Mouse (Mus musculus): ENCODE measurements around the gene Fbxl15.

The Fbxl15 gene

DNA sequence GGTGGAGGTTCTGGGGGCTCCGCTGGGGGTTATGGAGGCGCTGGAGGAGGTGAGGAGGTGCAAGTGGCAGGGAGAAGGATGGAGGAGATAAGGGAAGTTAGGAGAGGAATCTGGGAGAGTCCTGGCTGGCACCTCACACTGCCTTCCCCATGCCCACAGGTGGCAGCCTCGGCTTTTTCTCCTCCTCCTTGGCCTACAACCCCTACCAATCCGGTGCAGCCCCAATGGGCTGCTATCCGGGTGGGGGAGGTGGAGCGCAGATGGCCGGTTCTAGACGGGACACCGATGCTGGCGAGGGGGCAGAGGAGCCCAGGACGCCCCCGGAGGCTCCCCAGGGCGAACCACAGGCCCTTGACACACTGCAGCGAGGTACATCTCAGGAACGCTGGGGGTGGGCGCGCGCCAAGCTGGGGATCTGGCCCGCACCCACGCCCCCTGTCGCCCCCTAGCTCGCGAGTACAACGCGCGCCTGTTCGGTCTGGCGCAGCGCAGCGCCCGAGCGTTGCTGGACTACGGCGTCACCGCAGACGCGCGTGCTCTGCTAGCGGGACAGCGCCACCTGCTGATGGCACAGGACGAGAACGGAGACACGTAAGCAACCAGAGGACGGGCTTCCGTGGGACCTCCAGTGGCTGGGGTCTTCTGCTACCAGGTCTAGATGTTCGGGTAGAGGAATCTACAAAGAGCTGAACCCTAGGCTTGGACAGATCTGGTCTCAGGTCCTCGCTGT is 19.1 kb upstream of the Fbxl15 start:
- peak; percentile 93 for DNase-seq (ENCODE audit: low read depth, low spot score)

DNA sequence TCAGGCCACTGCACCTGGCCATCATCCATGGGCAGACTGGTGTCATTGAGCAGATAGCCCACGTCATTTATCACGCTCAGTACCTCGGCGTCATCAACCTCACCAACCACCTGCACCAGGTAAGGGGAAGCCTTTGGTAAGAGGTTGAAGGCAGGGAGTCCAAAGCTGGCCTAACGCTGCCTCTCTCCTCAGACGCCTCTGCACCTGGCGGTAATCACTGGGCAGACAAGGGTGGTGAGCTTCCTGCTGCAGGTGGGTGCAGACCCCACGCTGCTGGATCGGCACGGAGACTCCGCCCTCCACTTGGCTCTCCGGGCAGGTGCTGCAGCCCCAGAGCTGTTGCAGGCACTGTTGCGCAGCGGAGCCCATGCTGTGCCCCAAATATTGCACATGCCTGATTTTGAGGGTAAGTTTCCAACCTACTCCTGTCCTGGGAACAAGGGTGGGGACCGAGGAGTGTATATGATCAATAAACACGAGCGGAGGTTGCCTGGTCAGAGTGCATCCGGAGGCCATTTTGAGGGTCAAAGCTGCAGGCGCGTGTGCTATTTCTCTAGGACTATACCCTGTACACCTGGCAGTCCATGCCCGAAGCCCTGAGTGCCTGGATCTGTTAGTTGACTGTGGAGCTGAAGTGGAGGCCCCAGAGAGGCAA is 18.2 kb upstream of the Fbxl15 start:
- no peak for DNase-seq (ENCODE audit: low read depth, low spot score)

DNA sequence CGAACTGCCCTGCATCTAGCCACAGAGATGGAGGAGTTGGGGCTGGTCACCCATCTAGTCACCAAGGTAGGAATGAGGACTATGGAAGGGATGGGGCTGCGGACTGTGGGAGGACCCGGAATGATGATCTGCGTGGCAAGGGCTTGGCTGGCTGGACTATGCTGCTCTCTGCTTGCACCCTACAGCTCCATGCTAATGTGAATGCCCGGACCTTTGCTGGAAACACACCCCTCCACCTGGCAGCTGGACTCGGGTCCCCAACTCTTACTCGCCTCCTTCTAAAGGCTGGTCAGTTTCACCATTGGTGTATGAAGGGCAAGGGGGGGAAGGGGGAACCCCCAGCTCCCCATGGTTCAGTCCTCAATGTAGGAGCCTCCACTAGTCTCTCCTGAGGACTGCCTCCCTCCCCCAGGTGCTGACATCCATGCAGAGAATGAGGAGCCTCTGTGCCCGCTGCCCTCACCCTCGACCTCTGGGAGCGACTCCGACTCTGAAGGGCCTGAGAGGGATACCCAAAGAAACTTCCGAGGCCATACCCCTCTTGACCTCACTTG is 17.6 kb upstream of the Fbxl15 start:
- DNase-seq (ENCODE audit: low read depth, low spot score): no peak

DNA sequence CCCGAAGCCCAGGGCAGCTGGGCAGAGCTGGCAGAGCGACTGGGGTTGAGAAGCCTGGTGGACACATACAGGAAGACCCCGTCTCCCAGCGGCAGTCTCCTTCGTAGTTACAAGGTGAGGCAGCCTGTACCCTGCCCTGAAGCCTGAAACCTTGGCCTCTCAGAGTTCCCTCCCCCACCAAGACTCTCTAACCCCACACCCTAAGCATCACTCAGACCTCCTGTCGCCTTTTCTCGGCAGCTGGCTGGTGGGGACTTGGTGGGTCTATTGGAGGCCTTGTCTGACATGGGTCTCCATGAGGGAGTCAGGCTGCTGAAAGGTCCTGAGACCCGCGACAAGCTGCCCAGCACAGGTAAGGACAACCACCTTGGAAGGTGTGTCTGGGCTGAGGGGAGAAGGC is 16.6 kb upstream of the Fbxl15 start:
- DNase-seq (ENCODE audit: low read depth, low spot score): no peak

DNA sequence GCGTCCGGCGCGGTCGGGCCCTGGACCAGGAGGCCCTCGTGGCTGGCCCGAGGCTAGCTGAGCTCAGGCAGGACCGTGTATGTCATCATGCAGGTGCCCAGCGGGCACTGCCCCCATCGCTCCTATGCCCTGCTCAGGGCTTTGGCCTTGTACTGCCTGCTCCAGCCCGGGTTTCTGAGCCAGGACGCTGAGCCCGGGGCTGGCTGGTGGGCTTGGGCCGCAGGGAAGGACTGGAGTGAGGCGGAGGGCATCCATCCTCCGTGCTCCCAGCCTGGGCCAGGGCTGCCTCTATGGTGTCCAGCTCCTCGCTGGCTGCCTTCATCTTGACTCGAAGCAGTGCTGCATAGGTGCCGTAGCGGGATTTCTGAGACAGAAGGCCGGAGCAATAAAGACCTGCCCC is 15.4 kb upstream of the Fbxl15 start:
- DNase-seq (ENCODE audit: low read depth, low spot score): no peak

DNA sequence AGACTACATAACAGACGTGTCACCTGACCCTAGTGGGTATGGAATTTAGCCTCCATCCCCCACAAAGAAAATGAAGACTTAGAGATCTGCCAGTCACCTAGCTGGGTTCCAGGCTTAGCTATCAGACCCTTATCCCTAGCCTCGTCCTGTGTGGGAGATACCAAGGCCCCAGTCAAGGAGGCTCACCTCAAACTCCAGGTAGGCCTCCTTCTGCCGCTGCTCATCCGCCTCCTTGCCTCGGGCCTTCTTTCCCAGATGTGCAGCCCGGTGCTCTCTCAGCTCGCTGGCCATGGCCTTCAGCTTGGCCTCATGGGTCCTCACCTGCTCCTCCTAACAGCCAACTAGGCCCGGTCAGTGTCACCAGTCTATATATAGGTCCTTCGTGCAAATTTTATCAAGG is 14.9 kb upstream of the Fbxl15 start:
- no peak for DNase-seq (ENCODE audit: low read depth, low spot score)

DNA sequence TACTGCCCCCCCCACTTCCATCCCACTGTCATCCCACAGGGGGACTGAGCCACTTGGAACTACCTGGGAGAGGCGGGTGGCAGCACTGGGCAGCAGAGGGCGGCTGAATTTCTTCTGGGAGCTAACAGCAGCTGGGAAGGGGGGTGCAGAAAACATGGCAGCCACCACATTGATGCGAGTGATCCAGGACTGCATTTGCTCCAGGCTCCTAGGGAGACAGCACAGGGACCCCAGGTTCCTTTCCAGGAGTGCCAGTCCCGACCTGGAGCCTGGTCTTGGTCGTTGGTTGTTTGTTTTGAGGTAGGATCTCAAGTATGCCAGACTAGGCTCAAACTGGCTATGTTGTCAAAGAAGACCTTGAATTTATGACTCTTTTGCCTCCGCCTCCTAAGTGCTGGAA is 14.4 kb upstream of the Fbxl15 start:
- no peak for DNase-seq (ENCODE audit: low read depth, low spot score)

DNA sequence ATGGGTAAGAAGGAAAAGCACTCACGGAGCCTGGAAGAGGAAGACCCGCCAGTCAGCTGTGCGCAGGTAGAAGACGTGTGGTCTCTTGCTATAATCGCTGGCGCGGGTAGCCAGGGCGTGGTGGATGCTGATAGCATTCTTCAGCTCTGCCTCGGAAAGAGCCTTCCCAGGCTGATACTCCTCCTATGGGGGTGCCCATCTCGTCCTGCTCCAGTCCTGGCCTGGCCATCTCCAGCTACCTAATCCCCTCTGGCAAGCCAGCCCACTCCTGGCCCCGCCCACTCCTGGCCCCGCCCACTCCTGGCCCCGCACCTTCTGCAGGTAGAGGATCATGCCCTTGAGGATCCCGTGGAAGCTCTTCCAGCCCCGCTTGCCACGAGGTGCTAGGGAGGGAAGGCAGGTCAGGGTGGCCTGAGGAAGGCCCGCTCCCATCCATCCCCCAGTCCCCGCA is 13.8 kb upstream of the Fbxl15 start:
- no peak for DNase-seq (ENCODE audit: low read depth, low spot score)

DNA sequence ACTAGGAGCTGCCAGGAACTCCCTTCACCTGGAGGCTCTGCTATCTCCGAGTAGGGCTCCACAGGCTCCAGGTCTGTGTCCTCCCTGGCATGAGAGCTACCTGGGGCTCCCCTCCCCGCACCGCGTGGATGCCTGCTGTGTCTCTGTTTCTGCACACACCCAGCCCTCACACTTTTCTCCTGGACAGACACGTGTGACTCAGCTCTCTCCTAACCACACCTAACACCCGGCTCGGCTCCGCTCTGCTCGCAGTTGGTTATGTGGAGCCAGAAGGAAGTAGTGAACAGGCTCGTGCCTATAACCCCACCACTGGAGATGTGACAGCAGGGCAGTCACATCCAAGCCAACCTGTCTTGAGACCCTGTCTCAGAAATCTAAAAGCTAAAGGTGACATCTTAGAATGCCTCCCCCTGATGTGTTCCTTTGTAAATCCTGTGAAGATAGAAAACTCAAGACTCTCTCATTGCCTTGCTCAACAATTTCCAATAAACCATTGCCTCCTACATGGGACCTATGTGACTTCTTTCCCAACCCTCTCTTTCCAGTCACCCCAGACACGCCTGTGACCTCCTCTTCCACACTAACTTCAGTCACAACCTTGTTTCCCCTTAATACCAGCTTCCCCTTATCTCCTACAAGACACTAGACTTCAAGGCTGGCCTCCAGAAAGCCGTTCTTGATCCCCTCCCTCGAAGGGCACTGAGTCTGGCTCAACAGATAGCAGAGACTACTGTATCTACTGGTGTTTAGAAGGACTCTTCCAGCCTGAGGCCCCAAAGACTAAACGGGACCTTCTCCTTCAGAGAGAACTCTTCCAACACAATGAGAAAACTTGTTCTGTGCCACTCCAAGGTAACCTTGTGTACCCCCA is 12.9 kb upstream of the Fbxl15 start:
- DNase-seq (ENCODE audit: low read depth, low spot score): no peak

DNA sequence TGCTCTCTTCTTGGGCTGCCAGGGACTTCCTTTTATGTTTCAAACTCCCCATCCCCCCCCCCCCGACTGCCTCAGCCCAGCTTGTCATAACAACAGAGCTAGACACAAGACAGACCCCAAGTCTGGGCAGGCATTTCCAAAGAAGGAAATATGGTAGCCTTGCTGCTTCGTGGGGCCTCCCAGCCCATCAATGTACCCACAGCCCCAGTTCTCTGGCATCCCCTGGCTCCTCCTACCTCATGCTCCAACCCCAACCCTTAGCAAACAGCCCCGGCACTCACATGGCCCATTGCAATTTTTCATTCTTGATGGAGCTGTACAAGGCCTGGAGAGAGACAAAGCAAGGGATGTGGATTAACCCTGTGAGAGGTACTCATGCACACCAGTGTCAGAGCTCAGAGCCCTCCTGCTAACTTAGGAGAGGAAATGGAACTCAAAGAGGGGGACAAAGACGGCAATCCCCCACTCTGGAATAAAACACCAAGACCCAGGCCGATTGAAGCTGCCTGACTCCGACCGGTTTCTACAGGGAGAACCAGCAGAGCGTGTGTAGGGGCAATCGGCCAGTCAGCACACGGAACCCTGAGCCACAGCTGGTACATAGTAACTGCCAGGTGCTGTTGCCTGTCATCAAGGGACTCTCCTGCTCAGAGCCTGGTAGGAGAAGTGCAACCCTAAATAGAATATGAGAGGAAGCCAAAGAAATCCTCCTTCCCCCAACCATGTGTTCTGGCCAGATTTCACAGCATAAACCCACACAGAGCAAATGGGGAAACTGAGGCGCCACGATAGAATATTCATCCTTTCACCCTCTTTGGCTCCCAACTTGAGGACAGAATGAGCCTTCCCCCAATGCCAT is 12.0 kb upstream of the Fbxl15 start:
- DNase-seq (ENCODE audit: low read depth, low spot score): no peak

DNA sequence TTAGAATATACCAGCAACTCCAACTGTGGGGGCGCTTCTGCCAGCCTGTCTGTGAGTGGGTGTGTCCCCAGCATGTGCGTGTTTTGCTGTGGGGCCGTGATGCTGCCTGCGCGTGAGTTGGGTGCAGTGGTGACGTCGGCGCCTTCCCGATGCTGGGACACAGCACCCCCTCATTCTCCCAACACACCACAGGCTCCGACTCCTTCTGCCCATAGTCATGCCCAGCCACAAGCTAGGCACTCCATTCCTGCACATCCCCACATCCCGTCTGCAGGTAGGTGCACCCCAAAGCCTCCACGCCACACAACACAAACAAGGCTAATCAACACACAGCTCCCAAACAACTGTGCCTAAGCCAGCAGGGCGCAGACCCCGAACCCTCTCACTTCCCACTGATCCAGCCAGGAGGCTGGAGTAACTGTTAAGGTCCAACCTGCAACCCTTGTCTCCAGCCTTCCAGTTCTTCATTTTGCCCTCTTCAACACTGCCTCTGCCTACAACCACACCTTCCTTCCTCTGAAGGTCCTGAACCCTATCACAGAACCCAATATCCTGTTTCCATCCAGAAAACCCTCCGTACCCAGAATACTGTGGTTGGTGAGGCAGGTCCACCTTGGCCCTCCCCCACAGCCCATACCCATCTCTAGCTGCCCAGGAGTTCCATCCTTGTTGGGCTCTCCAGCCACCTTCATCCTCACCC is 11.0 kb upstream of the Fbxl15 start:
- no peak for DNase-seq (ENCODE audit: low read depth, low spot score)

DNA sequence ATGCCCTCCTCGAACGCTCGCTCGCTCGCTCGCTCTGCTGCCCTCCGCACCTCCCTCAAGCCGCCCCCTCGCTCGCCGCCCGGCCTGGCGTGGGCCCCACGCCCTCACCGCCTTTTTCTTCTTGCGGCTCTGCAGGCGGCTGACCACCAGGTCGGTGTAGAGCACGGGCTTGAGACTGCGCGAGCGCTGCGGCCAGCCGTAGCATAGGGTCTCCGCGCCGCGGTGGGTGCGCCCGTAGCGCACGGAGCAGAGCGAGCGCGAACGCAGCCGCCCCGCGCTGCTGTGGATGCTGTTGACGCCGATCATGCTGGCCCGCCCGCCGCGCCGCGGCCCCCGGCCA is 10.5 kb upstream of the Fbxl15 start:
- DNase-seq (ENCODE audit: low read depth, low spot score): no peak

DNA sequence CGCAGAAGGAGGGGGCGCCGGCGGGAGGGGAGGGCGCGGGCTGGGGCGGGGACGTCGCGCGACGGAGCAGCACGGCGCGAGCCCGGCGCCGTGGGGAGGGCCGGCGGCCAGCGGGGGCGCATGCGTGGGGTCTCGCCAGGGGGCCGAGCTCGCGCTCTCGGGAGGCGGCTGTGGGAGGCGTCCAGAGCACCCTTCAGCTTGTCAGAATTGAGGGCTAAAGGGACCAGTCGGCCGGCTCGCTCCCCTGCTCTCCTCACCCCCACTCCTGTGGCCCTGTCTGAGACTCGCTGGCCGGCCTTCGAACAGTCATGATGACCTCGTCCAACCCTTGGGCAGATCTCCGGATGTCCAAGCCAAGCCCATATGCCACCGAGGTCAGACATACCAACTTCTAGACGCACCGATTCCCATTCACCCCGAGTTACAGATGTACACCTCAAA is 9.9 kb upstream of the Fbxl15 start:
- DNase-seq (ENCODE audit: low read depth, low spot score): no peak

DNA sequence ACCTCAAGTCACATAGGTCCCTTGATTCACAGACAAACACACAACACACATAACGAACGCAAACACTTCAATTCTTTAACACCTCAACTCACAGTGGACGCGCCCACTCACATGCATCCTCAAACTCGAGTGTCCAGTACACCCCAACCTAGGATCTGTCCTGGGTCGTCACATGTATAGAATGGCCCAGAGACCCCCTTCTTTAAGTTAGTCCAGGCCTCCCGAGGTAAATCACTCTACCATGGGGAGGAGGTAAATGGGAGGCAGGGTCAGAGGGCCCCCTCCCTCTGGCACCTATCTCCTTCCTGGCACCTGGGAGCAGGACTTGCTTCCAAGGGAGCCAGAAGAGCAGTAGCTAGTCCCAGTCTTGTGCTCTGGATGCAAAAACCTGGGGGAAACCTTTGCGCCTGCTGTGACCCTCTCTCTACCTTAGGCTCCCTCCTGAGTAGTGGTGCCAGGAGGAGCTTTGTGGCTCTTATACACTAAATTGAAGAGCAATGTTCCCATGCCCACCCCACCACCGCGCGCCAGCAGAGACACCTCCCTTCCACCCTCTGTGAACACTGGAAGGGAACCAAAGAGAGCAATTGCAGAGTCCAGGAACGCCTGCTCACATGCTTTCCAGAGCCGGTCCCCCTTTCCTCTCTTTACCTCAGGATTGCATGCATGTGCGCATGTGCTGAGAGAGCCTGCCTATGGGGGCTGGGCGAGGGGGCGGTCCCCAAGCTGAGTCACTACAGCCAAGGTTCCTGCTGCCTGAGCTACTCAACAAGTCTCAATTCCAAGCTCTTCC is 9.2 kb upstream of the Fbxl15 start:
- DNase-seq (ENCODE audit: low read depth, low spot score): no peak

DNA sequence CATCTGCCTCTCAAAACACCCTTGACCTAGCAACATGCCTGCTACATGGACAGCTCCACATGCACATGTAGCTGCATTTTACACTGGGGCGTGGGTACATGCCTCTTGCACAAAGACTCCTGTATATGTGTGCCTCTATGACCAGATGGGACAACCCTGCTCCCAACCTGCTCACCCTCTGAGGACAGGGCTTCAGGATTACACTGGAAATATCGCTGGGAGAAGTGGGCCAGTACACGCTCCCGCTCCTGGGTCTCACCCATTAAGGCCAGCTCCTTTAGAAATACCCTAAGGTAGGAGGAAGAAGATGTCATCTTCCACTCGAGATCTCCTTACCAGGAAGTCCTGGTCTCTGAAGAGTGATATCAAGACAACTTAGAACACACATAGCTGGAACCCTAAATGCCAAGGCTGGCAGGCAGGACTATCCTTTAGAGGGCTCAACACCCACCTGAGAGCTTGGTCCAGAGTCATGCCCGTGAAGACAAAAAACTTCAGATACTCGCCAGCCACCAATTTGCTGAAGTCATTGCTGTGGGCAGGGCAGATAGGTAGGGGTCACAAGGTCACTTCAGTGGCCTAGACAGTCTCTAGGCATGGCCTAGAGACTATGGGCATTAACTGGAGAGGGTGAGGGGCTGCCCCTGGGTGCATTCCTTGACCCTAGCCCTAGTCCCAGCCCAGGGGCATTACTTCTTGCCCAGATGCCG is 7.8 kb upstream of the Fbxl15 start:
- DNase-seq (ENCODE audit: low read depth, low spot score): no peak

DNA sequence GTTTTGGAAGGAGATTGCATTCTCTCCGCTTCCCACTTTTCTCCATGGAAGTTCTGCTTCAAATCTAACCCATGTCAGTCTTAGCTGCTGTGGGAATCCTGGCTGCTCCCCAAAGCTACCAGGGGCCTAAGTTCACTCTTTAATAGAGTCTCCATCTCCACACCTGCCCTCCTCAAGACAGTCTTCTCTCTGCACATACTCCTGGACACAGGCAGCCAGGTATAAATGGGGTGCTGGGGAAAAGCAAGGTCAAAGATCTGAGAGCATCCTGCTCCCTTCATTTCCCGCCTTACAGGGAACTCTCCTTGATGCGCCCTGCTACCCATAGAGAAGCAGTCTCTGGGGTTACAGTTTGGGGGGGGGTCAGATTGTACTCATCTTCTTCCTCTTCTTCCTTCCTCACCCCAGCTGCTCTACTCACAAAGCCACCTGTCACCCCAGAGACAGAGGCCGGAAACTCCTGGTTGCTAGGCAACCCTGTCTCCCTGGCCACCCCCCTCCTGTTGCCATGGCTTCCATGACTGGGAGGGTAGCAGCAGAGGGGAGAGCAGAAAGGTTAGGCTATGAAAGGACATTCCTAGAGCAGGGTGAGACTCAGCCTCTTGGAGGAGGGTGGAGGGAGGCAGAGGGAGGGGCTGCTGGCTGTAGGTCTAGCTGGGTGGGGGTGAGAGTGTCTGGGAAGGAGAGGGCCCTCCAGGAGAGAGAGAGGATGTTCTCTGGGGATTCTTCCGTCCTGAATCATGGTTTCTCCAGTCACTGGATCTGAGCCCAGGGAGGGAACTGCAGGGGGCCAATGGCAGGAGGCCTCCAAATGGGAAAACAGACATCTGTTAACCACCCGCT is 6.7 kb upstream of the Fbxl15 start:
- DNase-seq (ENCODE audit: low read depth, low spot score): no peak

DNA sequence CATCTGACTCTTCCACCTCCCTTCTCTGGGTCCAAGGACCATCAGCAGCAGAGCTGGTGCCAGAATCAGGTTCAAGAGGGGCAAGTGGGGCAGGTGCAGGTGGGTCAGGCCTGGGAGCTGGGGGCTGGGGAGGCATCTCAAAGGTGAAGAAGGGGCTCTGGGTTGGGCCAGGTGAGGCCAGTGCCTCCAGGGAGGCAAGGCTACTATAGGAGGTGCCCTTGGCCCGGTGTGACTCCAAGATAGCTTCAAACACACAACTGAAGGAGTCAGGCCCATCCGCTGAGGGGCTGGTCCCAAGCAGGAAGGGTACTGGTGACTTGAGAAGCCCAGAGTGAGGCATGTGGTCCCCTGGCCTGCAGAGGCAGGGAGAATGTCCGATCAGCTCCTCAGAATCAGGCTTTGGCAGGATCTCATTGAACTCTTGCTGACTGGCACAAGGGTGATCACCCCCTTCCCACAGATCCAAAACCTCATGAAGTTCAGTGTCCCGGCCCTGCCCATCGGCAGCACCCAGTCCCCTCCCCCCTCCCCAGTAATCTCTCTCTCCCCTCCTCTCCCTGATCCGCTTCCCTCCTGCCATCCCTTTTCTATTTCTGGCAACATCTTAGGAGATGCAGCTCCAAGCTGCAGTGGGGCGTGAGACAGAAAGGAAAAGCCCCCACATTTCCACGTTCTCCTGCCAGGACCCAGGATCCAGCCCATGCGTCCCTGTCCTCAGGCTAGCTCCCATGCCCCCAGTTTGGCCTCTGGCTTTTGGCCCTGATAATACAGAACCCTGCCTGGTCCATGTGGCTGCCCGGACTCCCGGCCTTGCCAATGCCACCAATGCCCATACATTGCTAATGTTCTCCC is 5.6 kb upstream of the Fbxl15 start:
- no peak for DNase-seq (ENCODE audit: low read depth, low spot score)
